Mouse (Mus musculus) ES-E14 (cell line): ENCODE measurements around the gene Fgfr1op. TPM values are rescaled to one million over a fixed set of nuclear protein-coding genes. Genes with fewer than 3 reads are reported as not detected.

Experiments used
- DNase-seq: peaks from one replicate; pipeline ENCODE4 v3.0.0-alpha.2; 2013; ENCODE audit warnings: low read depth, low spot score
- H3K27ac ChIP-seq: 2 replicates; pipeline ENCODE4 v1.5.1; 2012; ENCODE audit warnings: low read depth, mild to moderate bottlenecking, low read length, moderate library complexity, mixed read lengths; ENCODE audit not compliant: poor library complexity, insufficient read depth, severe bottlenecking
- H3K36me3 ChIP-seq: 2 replicates; pipeline ENCODE4 v1.6.1; 2012; ENCODE audit warnings: mild to moderate bottlenecking, low read length, moderate library complexity, mixed read lengths; ENCODE audit not compliant: control insufficient read depth, poor library complexity, insufficient read depth, severe bottlenecking
- H3K4me1 ChIP-seq, 2 experiments: fragments of 150-350 bp in 1 of 2; sonication (generic) in 1 of 2; 2 replicates each; pipeline ENCODE4 v1.6.1; 2012; ENCODE audit warnings: low read length in 2 of 2, mild to moderate bottlenecking in 1 of 2, mixed read lengths in 1 of 2; ENCODE audit not compliant: control insufficient read depth in 2 of 2, insufficient read depth in 2 of 2, poor library complexity in 1 of 2
- H3K4me3 ChIP-seq, 2 experiments: fragments of 150-350 bp in 1 of 2; sonication (generic) in 1 of 2; 2 replicates each; pipeline ENCODE4 v1.5.1; 2012; ENCODE audit warnings: low read length in 2 of 2, low read depth in 1 of 2, mild to moderate bottlenecking in 1 of 2, mixed read lengths in 1 of 2; ENCODE audit not compliant: insufficient read depth in 1 of 2, poor library complexity in 1 of 2, severe bottlenecking in 1 of 2
- H3K9ac ChIP-seq: 2 replicates; pipeline ENCODE4 v1.6.1; 2012; ENCODE audit warnings: low read depth, mild to moderate bottlenecking, low read length, mixed read lengths; ENCODE audit not compliant: poor library complexity, insufficient read depth, severe bottlenecking
- H3K9me3 ChIP-seq: fragments of 150-350 bp; sonication (generic); 2 replicates; pipeline ENCODE4 v1.6.1; 2012; ENCODE audit warnings: low read depth, mild to moderate bottlenecking, low read length; ENCODE audit not compliant: control insufficient read depth, insufficient read depth
- CHD2 ChIP-seq: IDR thresholded peaks from 2 replicates; pipeline ENCODE4 v1.6.1; 2014; ENCODE audit warnings: mild to moderate bottlenecking, low read depth, low read length, inconsistent platforms
- HCFC1 ChIP-seq: IDR thresholded peaks from 2 replicates; pipeline ENCODE4 v1.6.1; 2012; ENCODE audit warnings: low read length, inconsistent platforms, borderline replicate concordance; ENCODE audit not compliant: insufficient read depth
- MAFK ChIP-seq: IDR thresholded peaks from 2 replicates; pipeline ENCODE4 v1.6.1; 2014; ENCODE audit warnings: mild to moderate bottlenecking, low read depth, low read length, inconsistent platforms; ENCODE audit not compliant: insufficient read depth
- ZC3H11A ChIP-seq: IDR thresholded peaks from 2 replicates; pipeline ENCODE4 v1.6.1; 2012; ENCODE audit warnings: low read depth, mild to moderate bottlenecking, inconsistent platforms, low read length, borderline replicate concordance
- ZNF384 ChIP-seq: IDR thresholded peaks from 2 replicates; pipeline ENCODE4 v1.6.1; 2012; ENCODE audit warnings: low read depth, low read length, inconsistent platforms
- in situ Hi-C, 2 experiments: fragments of 600-800 bp; cut with MboI; formaldehyde crosslinking; loops; one replicate each; pipeline ENCODE4 v1.15.1; 2025; ENCODE audit warnings: low sequenced_read_pairs in 2 of 2, inconsistent platforms in 1 of 2; ENCODE audit not compliant: unreplicated experiment in 2 of 2
- total RNA-seq: library from RNA; depleted of rRNA; stranded (reverse); fragments of 300-350 nt; gene quantifications from 2 replicates; pipeline ENCODE4 v1.2.3, GENCODE M21; 2012

Fgfr1op gene
- total RNA-seq, 1 experiment = 32.8 TPM

GRCm38 (mm10) chr17:8171081-8171480, 5.8 kb downstream of the Fgfr1op start:
- in situ Hi-C loops = no loop called here
- no peak for DNase-seq
- Histone ChIP-seq H3K4me3 (no peak overlapping the region), H3K36me3 (peaks cover 35% of the 10 kb centered on the region), H3K27ac (no peak overlapping the region), H3K9me3 (no peaks in the 10 kb centered on the region), H3K4me1 (peaks cover 0 to 2% of the 10 kb centered on the region in 2 experiments; a peak in 1 of 4 replicates), H3K9ac (no peak overlapping the region)
- TF ChIP-seq MAFK = no peak
- no peak for TF ChIP-seq ZNF384
- TF ChIP-seq CHD2 = no peak
- TF ChIP-seq ZC3H11A = no peak
- no peak for TF ChIP-seq HCFC1

GRCm38 (mm10) chr17:8177090-8177489, 11.8 kb downstream of the Fgfr1op start:
- Histone ChIP-seq H3K9ac (no peak overlapping the region), H3K36me3 (peaks cover 45% of the 10 kb centered on the region), H3K9me3 (no peaks in the 10 kb centered on the region), H3K27ac (no peak overlapping the region), H3K4me1 (no peaks in the 10 kb centered on the region), H3K4me3 (no peak overlapping the region)
- in situ Hi-C loops = no loop called here
- no peak for DNase-seq
- TF ChIP-seq CHD2 (no peak), ZNF384 (no peak)

- H3K36me3 ChIP-seq = peaks cover 44% of the 10 kb centered on the region
- H3K27ac ChIP-seq = no peak overlapping the region
- no peak overlapping the region for H3K9ac ChIP-seq
- in situ Hi-C loops = no loop called here
- no peaks in the 10 kb centered on the region for H3K4me1 ChIP-seq
- DNase-seq = no peak
- H3K9me3 ChIP-seq = no peaks in the 10 kb centered on the region
- H3K4me3 ChIP-seq = no peak overlapping the region
- no peak for TF ChIP-seq ZC3H11A
- TF ChIP-seq MAFK = no peak
- TF ChIP-seq ZNF384 = no peak
- no peak for TF ChIP-seq HCFC1
These were observed 18.5 kb downstream of the Fgfr1op start for GRCm38 (mm10) chr17:8183815-8184214.

- TF ChIP-seq HCFC1 = no peak
- TF ChIP-seq ZC3H11A = no peak
- no peak for TF ChIP-seq CHD2
- no peak for TF ChIP-seq ZNF384
- Histone ChIP-seq H3K4me3 (no peak overlapping the region), H3K36me3 (peaks cover 43% of the 10 kb centered on the region), H3K9ac (no peak overlapping the region), H3K4me1 (no peaks in the 10 kb centered on the region), H3K9me3 (no peaks in the 10 kb centered on the region), H3K27ac (no peak overlapping the region)
- in situ Hi-C loops = no loop called here
- DNase-seq = no peak
These were observed 18.9 kb downstream of the Fgfr1op start for GRCm38 (mm10) chr17:8184217-8184616.

GRCm38 (mm10) chr17:8193678-8194077, 28.4 kb downstream of the Fgfr1op start:
- TF ChIP-seq HCFC1 (no peak), MAFK (no peak), CHD2 (no peak), ZC3H11A (no peak), ZNF384 (no peak)
- in situ Hi-C loops = no loop called here
- H3K9me3 ChIP-seq = no peaks in the 10 kb centered on the region
- H3K4me1 ChIP-seq = no peaks in the 10 kb centered on the region
- no peak for DNase-seq
- H3K36me3 ChIP-seq = peaks cover 32% of the 10 kb centered on the region
- no peak overlapping the region for H3K9ac ChIP-seq
- H3K27ac ChIP-seq = no peak overlapping the region
- no peak overlapping the region for H3K4me3 ChIP-seq
